Mouse (Mus musculus): ENCODE results near the gene Shmt1.

Shmt1 gene

DNA sequence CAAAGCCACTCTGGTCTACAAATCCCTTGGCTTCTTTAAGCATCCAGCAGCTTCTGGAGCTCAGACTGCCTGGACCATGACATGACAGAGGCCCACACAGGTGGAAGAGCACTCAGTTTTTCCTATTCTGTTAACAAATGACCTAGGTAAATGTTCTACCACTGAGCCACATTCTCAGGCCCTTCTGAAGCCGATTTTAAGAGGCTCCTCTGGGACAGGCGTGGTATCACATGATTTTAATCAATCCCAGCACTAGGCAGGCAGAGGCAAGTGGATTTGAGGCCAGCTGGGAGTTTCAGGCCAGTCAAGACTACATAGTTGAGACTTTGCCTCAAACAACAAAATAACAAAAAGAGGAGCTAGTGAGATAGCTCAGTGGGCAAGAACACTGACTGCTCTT is 21.0 kb downstream of the Shmt1 start:
- no peak for DNase-seq

DNA sequence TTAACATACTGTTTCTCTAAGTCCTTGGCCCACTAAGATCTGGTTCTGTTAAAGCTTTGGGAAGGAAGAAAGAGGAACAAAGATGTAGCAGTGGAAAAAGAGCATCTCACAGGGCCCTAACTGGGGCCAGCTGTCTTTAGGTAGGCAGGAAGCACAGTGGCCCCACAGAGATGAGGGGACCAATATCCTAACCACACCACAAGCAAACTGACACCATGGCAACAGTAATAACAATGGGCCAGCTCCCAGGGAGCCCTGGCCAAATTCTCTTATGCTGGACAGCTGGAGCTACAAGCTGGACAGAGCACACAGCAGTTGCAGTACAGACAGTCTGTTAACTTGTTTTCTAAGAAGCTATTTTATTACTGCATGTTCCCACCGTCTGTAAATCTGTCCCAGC is 23.9 kb downstream of the Shmt1 start:
- no peak for DNase-seq

DNA sequence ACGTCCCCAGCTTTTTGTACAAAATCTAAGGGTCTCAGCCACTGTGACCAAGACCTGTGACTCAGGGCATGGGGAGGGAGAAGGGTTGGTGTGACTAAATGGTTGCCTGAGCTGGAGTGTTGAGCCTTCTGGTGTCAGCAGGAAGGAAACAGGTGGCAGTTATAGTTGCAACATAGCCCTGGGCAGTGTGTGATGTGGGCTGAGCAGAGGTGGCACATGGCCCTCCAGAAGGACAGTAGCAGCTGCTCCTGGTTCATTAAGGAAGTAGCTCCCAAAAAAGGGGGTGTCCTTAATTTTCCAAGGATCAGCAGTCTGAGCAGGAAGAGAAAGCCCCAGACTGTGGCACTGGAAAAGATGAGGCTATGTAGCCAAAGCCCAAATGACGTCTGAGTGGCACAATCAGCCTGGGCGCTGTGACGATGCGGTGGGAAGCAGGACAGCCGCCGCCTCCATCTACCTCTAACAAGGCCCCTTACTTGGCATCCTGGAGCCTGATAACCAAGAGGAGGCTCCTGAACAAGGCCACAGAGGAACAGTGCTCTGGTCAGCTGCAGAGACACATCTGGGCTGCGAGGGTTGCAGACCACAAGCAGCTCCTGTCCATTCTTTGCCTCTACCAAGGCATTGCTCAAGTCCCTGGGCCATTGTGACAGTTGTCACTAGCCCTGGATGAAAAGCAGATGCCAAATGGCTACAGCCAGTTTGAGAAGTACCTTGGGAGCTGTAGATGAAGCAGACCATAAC is 27.2 kb downstream of the Shmt1 start:
- no peak for DNase-seq

DNA sequence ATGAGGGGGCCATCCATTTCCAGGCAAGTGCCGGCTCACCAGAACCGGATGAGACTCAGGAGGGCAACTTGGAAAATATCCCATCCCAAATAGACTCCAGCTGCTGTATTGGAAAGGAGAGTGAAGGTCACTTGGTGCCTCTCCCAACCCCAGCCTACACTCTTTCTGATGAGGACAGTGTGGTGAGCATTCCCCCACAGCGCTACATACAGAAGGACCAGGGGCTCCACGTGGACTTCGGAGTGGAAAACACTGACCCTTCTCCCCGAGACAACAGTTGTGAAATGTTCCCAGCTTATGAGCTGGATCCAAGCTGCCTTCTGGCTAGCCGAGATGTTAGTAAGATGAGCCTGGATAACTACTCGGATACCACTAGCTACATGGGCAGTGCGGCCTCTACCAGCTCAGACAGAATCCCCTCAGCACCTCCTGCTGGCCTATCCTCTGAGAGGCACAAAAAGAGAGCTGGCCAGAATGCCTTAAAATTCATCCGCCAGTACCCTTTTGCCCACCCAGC is 31.8 kb downstream of the Shmt1 start:
- DNase-seq = no peak

DNA sequence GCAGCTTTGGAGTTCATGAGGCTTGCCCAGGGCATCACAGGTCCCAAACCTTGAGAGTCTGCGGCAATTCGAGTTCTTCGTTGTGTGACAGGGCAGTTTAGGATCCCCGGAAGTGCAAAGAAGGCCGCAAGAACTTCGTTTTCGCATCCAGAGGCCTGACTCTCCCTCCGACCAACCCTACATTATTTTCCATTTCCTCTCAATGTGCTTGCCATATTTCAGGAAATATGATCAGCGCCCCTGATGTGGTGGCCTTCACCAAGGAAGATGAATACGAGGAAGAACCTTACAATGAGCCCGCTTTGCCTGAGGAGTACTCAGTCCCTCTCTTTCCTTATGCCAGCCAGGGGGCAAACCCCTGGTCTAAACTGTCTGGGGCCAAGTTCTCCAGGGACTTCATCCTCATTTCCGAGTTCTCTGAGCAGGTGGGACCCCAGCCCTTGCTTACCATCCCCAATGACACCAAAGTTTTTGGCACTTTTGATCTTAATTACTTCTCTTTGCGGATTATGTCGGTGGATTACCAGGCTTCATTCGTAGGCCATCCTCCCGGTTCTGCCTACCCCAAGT is 33.6 kb downstream of the Shmt1 start:
- no peak for DNase-seq

DNA sequence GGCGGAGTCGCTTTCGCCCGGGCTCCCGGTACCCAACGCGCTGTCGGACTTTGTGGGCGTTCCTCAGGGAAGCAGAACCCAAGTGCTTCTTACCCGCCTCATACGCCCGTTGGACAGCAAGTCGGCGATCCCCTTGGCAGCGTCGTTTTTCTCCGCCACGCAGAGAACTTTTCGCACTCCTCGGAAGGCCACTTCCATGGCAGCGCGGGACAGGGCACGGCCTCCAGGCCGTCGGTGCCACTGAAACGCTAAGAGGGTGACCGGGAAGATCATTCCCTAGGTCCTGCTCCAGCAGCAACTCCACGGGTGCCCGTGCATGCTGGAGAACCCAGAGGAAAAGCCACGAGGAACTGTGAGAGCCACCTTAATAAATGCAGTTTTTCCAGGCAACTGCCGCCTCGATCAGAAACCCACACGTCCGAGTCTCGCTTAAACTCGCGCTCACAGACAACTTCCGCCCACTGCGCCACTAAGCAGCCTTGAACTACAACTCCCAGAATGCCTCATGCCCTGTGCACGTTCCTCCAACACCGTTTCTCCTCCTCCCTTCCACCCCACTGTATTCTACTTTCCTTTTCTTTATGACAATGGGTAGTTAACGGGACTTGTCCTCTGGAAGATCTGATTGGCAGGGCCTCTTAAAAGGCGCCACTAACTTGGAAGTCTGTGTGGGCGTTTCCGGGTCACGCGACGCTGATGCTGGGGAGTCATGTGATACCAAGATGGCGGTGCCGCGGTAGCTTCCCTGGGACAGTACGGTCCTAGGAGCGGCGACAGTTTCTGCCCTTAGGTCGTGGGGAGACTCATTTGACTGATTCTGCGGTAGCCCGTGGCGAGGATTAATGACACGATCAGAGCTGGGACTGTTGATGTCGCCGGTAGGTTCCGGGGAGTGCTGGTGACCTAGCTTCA is 34.4 kb downstream of the Shmt1 start, which contains the start of the genes Top3a and Smcr8:
TSS of gene Top3a (minus strand) at position 537 of the 912 bp plus-strand sequence.
TSS of gene Smcr8 (plus strand) at position 696 of the 912 bp plus-strand sequence.
- DNase-seq = peak; percentile 91

DNA sequence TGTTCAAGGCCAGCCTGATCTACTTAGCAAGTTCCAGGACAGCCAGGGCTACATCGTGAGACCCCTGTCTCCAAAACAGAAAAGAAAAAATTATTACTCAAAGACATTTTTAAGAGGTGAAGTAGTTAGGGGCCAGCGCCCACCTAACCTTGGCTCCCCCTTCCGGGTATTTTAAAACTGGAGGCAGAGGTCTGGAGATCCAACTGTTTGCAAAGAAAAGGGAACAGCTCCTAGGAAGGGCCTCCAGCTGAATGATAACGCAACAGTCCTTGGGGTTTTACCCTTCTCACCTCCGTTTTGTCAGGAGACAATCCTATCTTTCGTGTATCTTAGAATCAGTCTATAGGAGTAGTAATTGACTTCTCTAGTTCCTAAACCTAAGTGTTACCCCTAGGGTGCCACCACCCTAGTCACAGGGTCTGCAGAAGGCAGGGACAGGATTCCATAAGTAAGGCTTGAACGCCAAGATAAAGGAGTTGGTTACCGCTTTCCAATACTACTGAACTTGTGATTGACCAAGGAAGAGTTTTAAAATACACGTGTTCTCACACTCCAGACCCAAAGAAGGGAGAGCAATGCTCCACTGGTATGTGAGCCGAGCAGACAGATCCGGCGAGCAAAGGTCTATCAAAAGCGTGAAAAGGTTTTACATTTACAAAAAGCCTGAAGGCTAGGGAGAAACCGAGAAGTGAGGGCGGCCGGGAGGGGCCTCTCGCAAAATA is 35.2 kb downstream of the Shmt1 start:
- no peak for DNase-seq

DNA sequence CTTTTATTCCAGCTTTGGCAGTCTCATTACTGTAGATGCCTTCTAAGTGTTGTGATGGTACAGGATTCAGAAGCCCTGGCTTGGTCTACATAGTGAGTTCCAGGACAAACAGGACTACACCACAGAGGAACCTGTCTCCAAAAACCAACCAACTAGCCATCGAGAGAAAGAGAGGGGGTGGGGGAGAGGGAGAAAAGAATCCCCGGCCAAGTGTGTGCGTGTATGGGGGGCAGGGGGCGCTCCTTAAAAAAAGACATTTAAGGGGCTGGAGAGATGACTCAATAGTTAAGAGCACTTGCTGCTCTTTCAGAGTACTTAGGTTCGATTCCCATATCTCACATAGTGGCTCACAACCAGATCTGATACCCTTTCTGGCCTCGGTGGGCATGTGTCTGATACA is 35.9 kb downstream of the Shmt1 start:
- DNase-seq = no peak

DNA sequence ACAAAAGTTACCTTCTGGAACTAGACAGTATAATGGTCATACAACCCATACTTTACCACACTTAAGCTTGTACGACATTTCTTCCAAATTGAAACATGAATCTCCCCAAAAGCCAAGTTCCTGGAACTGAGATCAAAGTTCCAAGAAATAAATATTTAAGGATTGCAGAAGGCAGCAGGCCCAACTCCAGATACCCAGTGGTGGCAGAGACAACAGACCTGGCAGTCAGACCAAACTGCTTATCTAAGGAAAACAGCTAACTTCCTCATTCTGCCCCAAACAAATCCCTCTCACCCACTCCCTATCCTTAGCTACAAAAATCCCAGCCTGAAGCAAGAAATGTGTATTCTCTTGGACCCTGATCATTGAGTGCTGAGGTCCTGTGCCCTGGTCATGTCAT is 36.7 kb downstream of the Shmt1 start:
- no peak for DNase-seq

DNA sequence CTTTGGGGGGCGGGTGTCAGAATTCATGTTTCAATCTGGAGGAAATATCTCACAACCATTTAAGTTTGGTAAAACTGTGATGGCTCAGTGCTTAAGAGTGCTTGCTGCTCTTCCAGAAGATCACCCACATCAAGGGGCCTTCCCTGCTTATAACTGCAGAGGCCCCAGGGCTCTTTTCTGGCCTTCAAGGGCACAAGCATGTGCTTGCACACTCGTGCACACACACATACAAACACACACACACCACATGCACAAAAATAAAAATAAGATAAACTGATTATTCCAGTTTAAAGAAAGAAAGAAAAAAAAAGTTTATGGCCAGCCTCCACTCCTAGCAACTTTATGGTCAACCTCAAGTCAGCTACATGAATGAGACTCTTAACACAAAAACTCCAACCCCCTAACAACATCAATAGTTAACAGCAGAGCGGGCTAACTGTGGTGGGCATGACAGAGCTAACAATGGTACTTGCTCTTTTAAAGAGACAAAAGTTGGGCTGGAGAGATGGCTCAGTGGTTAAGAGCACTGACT is 37.3 kb downstream of the Shmt1 start:
- DNase-seq = no peak

DNA sequence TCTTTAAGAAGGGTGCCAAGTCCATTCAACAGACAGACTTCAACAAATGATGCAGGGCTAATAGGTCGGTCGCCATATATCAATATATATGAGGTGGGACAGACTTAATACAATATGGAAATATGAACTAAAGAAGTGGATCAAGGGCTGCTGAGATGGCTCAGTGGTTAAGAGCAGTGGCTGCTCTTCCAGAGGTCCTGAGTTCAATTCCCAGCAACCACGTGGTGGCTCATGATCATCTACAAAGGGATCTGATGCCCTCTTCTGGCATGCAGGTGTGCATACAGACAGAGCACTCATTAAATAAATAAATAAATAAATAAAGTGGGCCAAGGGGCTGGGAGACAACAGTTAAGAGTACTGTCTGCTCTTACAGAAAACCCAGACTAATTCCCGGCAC is 39.4 kb downstream of the Shmt1 start:
- no peak for DNase-seq

DNA sequence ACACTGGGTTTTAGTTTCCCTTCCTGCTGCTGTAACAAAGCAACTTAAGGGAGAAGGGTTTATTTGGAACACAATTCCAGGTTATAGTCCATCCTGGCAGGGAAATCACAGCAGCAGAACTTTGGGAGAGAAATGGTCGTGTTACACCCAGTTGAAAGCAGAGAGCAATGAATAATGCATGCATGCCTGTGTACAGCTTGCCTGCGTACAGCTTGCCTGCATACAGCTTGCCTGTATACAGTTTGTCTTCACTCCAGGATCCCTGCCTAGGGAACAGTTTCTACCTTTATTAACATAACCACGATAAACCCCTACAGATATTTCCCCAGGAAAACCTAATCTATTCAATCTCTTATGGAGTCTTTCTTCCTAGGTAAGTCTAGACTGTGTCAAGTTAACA is 40.7 kb downstream of the Shmt1 start:
- no peak for DNase-seq

DNA sequence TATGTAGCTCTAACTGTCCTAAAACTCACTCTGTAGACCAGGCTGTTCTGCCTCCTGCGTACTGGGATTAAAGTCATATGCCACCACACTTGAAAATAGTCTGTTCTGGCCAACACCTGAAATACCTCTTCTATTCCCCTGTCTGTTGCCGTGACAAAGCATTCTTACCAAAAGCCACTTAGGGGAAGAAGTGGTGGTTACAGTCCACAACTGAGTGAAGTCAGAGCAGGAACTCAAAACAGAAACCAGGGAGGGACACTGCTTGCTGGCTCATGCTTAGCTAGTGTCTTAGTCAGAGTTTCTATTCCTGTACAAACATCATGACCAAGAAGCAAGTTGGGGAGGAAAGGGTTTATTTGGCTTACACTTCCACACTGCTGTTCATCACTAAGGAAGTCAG is 42.2 kb downstream of the Shmt1 start:
- no peak for DNase-seq

DNA sequence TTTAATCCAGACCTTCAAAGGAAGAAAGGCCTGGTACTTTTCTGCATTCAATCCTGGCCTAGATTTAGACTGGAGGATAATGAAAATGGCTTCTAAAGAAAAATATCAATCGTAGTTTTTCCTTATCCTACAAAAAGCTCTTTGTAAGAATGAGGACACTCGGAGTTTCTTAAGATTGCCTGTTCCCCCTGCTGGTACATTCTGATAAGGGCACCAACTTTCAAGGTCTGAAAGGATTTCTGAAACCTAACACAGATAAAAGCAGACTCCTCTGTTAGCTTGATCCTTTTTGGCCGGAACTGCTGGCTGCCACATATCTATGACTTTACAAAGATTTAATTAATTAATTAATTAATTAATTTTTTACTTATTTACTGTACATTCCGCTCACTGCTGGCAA is 44.5 kb downstream of the Shmt1 start:
- DNase-seq = no peak

DNA sequence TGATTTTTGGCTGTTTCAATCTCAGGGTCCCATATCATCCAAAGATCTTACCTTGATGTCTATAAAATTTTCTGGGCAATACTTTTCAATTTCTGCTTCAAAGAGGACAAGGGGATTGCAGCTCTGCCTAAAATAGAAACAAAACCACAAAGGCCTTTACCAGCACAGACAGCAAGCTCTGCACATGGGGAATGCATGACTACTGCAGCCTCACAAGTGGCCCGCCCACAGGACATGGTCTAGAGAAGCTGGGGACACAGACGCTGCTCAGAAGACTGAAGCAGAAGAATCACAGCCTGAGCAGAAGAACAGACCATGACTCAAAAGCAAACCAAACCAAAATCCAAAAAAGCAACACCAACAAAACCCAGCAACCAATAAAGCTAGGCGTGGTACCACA is 49.8 kb downstream of the Shmt1 start:
- no peak for DNase-seq

DNA sequence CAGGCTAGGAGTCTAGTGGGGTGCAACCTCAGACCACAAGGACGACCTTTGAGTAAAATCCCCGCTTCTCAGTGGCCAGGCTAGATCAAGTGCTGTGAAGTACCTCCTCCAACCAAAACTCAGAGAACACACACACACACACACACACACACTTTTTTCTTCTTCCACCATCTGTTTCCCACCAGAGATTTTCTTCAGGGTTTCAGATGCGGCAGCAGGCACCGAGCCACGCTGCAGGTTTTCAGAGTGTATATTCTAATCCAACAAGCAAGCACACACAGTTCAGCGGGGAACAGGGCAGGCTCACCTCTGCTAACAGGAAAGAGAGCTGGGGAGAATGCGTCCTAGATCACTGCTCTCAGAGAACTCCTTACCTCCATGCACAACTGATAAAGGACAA is 55.9 kb downstream of the Shmt1 start:
- no peak for DNase-seq

DNA sequence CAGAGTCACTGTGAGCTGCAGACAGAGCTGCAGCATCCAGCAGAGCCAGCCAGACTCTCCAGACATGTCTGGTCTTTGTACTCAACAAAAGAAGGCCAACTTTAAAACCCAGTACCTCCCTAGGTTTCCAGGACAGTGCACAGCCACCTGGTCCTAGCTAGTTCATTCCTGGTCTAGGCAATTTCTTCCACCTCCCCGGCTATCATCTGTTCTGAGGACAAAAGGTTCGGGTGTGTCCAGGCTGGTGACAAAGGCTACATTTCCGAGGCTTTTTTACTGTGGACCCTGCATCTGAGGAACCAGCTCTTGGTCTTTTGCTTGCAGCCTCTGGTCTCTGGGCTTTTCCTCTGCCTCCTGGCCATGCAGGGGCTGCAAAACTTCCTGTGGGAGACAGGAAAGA is 71.2 kb downstream of the Shmt1 start:
- no peak for DNase-seq
